Mouse (Mus musculus) T-cell, adult 2 months (primary cell): ENCODE results near the gene Rps24.

Experiments used
- DNase-seq: peaks from one replicate; pipeline ENCODE4 v3.0.0; 2022; ENCODE audit warnings: low spot score

Rps24 gene

GRCm38 (mm10) chr14:24512527-24513161 lies 25.7 kb downstream of the Rps24 start:
- DNase-seq: no peak

DNA sequence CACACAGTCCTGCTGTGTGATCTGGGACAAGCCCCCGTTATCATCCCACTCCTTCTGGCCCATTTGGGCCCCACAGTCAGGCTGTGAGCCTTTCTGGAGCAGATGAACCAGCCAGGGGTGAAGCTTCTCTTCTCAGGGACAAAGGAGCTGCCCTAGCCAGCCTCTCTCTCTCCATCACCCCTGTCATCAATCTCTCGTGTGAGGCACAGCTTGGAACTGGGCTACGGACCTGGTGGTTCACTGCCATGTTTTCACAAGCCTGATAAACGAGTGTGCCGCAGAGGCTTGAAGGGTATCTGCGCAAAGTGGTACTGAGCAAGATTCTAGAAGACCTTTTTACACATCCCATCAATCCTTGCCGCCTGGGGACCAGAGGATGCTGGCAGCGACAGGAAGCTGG lies 34.7 kb downstream of the Rps24 start:
- DNase-seq: no peak

DNA sequence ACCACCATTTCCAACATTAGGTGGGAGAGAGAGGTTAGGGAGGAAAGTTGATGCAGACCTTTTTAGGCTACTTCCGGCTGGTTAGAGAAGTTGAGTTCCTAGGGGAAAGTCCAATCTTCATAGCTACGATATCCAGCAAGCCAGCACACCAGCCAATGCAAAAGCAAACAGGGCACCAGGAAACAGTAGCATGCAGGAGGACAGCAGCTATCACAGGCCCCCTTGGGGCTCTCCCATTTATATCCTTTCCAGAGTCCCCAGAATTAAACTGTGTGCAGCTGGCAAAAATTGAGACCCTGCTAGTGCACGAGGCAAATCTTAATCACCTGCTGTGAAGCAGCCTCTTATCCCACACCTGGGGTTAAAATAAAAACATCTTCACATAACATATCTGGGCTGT lies 38.2 kb downstream of the Rps24 start:
- no peak for DNase-seq

- DNase-seq: no peak
These were observed 38.9 kb downstream of the Rps24 start for GRCm38 (mm10) chr14:24525677-24526415.

GRCm38 (mm10) chr14:24526440-24526839 lies 39.5 kb downstream of the Rps24 start:
- no peak for DNase-seq

- DNase-seq: no peak
These were observed 43.3 kb downstream of the Rps24 start for GRCm38 (mm10) chr14:24530228-24530627.

- DNase-seq: no peak
These were observed 48.1 kb downstream of the Rps24 start for GRCm38 (mm10) chr14:24534865-24535545.

DNA sequence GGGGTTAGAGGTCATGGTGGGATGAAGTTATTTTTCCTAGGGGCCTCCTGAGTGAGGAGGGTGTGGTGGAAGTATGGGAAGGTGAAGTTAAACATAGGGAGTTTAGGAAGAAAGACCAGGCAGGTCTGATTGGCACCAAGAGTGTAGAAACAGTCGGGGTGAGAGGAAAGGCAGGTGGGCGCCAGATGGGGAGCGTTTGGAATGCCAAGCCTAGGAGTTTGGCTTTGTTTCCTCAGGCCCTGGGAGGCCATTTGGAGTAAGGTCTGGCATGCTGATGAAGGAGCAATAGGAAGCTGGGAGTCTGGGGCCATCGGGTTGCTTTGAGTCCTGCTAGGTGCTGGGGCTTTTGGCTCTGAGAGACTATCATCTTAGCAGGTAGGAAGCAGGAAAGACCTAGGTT lies 56.0 kb downstream of the Rps24 start:
- no peak for DNase-seq

DNA sequence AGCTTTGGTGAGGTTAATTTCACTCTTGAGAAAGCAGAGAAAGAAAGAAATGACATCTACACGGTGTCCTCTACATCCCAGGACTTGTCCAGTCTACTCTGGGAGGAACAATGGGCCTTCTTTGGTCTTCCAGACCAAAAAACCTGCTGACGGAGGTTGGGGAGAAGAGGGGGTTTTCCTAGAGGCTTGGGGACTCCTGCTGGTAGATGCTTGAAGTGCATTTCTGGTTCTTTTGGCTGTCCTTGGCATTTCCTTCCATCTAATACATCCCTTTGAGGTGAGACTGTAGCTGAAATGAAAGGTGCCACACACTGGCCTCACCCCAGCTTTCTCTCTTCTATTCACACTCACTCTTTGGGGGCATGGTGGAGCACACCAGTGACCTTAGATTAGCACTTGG lies 57.1 kb downstream of the Rps24 start:
- no peak for DNase-seq
